Mouse (Mus musculus): ENCODE data around the gene Olfr1322. TPM values are rescaled to one million over a fixed set of nuclear protein-coding genes. Genes with fewer than 3 reads are reported as not detected.

Gene Olfr1322
- polyA plus RNA-seq (2015; fragmentation: Nextera tagmentation; extraction: Ambion mirVana) = not detected in 2 replicates

GRCm38 (mm10) chrX:49891383-49891782 is at the start of gene Olfr1322:
TSS of gene Olfr1322 (minus strand) at chrX:49891483.

Other genes with a start within 250 kb of the Olfr1322 start
- gene Olfr1320, start 219.2 kb downstream of the Olfr1322 start, polyA plus RNA-seq (2015; fragmentation: Nextera tagmentation; extraction: Ambion mirVana) = not detected in 2 replicates
- 0.05 and 0.06 TPM in 2 replicates for gene Olfr1321, start 156.4 kb downstream of the Olfr1322 start, polyA plus RNA-seq (2015; fragmentation: Nextera tagmentation; extraction: Ambion mirVana)
- 103 and 106 TPM in 2 replicates for gene Igsf1, start 93.7 kb downstream of the Olfr1322 start, polyA plus RNA-seq (2015; fragmentation: Nextera tagmentation; extraction: Ambion mirVana)
- not detected in 2 replicates for gene Olfr1323, start 127.9 kb upstream of the Olfr1322 start, polyA plus RNA-seq (2015; fragmentation: Nextera tagmentation; extraction: Ambion mirVana)